Mouse (Mus musculus) limb, embryonic 10.5 days (tissue): ENCODE measurements around the gene Olfr796. TPM values are rescaled to one million over a fixed set of nuclear protein-coding genes. Genes with fewer than 3 reads are reported as not detected.

Experiments
- DNase-seq: peaks from one replicate; pipeline ENCODE4 v3.0.0-alpha.2; 2017; ENCODE audit warnings: low spot score
- H3K27ac ChIP-seq: fragments of 300-500 bp; sonication (generic); 2 replicates; pipeline ENCODE4 v1.5.1; 2016; ENCODE audit warnings: mild to moderate bottlenecking
- H3K27me3 ChIP-seq: fragments of 300-500 bp; sonication (generic); 2 replicates; pipeline ENCODE4 v1.6.1; 2016; ENCODE audit warnings: low read depth, mild to moderate bottlenecking; ENCODE audit not compliant: poor library complexity, severe bottlenecking
- H3K36me3 ChIP-seq: fragments of 300-500 bp; sonication (generic); 2 replicates; pipeline ENCODE4 v1.6.1; 2016; ENCODE audit warnings: mild to moderate bottlenecking, moderate library complexity
- H3K4me1 ChIP-seq: fragments of 300-500 bp; sonication (generic); 2 replicates; pipeline ENCODE4 v1.6.1; 2016
- H3K4me3 ChIP-seq: fragments of 300-500 bp; sonication (generic); 2 replicates; pipeline ENCODE4 v1.5.1; 2016; ENCODE audit warnings: mild to moderate bottlenecking, moderate library complexity
- H3K9me3 ChIP-seq: fragments of 300-500 bp; sonication (generic); replicated peaks from 2 replicates; pipeline ENCODE4 v1.6.1; 2016; ENCODE audit warnings: mild to moderate bottlenecking
- WGBS: fragments of 180-500 bp; shearing (Covaris S2); methylation state at CpG from one replicate; pipeline ENCODE4 v1.1.7; 2016; 5-methylcytosine and 5-hydroxymethylcytosine counted together
- microRNA-seq: library from miRNA; unstranded; fragments of <30 nt; microRNA quantifications from one replicate; pipeline ENCODE4, GENCODE M21; 2017
- polyA plus RNA-seq: library from polyadenylated mRNA; unstranded; fragments of >200 nt; fragmentation: Nextera tagmentation; extraction: Ambion mirVana; gene quantifications from 2 replicates; pipeline ENCODE4 v1.2.1, GENCODE M21; 2016

Gene Olfr796
- polyA plus RNA-seq: not detected in 2 replicates

- WGBS: 94% methylated on average over 1 of the region's 1 CpGs
- H3K4me3 ChIP-seq: no peak within 1 kb of the TSS
- H3K36me3 ChIP-seq: no peaks in the 10 kb centered on the region
- no peaks in the 10 kb centered on the region for H3K4me1 ChIP-seq
- H3K27me3 ChIP-seq: no peaks in the 10 kb centered on the region
- no peak for DNase-seq
- H3K27ac ChIP-seq: no peak within 1 kb of the TSS
- no peaks in the 10 kb centered on the region for H3K9me3 ChIP-seq
Observed at GRCm38 (mm10) chr10:129612470-129612869, at the start of gene Olfr796. Olfr796 (minus strand) TSS chr10:129612570.

DNA sequence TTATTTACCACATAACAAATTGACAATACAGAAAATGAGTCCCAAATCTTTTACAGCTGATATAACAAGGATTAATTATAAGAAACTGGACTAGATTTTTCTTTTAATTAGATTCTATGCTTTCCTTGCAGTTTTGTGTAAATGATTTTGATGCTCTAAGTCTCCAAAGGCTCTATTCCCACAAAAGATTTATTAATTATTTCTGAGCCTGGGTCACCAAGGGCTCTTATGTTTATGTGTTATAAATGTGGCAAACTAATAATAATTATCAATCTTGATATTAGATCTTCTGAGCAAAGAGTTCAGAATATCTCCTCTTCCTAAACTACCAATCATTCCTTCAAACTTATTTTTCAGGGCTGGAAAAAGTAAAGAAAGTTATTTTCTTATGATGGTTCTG lies 45.0 kb upstream of the Olfr796 start, which contains the start of gene Olfr800:
Gene Olfr800 (plus strand): TSS at position 301 of the 400 bp plus-strand sequence.
- Histone ChIP-seq H3K4me1 (no peaks in the 10 kb centered on the region), H3K9me3 (no peaks in the 10 kb centered on the region), H3K4me3 (no peak within 1 kb of the TSS), H3K27ac (no peak within 1 kb of the TSS), H3K36me3 (no peaks in the 10 kb centered on the region), H3K27me3 (no peaks in the 10 kb centered on the region)
- DNase-seq: no peak

- Histone ChIP-seq H3K9me3 (no peaks in the 10 kb centered on the region), H3K27me3 (no peaks in the 10 kb centered on the region), H3K4me3 (no peak overlapping the region), H3K4me1 (no peaks in the 10 kb centered on the region), H3K27ac (no peak overlapping the region), H3K36me3 (no peaks in the 10 kb centered on the region)
- no peak for DNase-seq
- WGBS: 91% methylated on average over 1 of the region's 1 CpGs
Observed at GRCm38 (mm10) chr10:129651763-129652162, 39.4 kb upstream of the Olfr796 start.

- no peaks in the 10 kb centered on the region for H3K27me3 ChIP-seq
- no peak within 1 kb of the TSS for H3K4me3 ChIP-seq
- WGBS: 45% methylated on average over 1 of the region's 1 CpGs
- no peaks in the 10 kb centered on the region for H3K4me1 ChIP-seq
- H3K36me3 ChIP-seq: no peaks in the 10 kb centered on the region
- no peak for DNase-seq
- no peak within 1 kb of the TSS for H3K27ac ChIP-seq
- H3K9me3 ChIP-seq: no peaks in the 10 kb centered on the region
Observed at GRCm38 (mm10) chr10:129637184-129637583, 24.8 kb upstream of the Olfr796 start, which contains the start of gene Olfr799. Olfr799 (plus strand) TSS chr10:129637484.

DNA sequence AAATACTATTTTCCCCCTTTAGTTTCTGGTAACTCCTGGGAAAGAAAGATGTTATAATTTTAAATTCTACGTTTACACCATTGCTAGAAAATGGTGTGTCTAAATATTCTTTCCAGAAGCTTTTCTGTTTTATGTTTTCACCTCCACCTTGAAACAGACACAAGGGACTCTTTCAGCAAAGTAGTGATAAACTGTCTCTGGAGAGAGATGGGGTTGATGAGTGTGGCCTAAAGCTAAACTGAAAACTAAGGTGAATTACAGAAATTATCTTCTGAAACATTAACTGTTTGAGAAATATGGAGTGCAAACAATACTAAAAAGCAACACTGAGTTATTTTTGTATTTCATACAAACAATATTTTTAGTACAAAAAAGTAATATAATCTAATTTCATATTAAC lies 15.5 kb upstream of the Olfr796 start, which contains the start of gene Olfr798:
Gene Olfr798 (minus strand): TSS at position 101 of the 400 bp plus-strand sequence.
- no peak within 1 kb of the TSS for H3K27ac ChIP-seq
- no peaks in the 10 kb centered on the region for H3K4me1 ChIP-seq
- H3K36me3 ChIP-seq: no peaks in the 10 kb centered on the region
- no peaks in the 10 kb centered on the region for H3K9me3 ChIP-seq
- 82% methylated on average over 1 of the region's 1 CpGs for WGBS
- H3K27me3 ChIP-seq: no peaks in the 10 kb centered on the region
- H3K4me3 ChIP-seq: no peak within 1 kb of the TSS
- DNase-seq: no peak

DNA sequence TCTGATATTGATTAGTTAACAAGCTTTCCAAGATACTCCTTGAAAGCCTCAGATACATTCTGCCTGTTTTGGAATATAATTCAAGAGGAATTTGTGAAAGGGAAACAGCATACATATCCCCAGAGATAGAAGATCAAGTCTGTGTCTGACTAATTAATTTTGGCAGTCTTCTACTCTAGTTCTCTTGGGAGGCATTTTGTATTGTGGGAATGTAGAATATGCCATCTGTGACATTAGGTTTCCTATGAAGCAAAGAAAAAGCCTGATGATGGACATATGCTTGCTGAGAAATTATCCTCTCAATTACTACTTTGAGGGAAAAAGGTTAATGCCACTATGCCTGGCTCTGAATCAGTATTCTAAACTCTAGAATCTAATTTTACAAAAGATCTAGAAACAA lies 10.9 kb upstream of the Olfr796 start:
- H3K27me3 ChIP-seq: no peaks in the 10 kb centered on the region
- no peaks in the 10 kb centered on the region for H3K4me1 ChIP-seq
- no peak overlapping the region for H3K4me3 ChIP-seq
- H3K9me3 ChIP-seq: no peaks in the 10 kb centered on the region
- DNase-seq: no peak
- no peak overlapping the region for H3K27ac ChIP-seq
- H3K36me3 ChIP-seq: no peaks in the 10 kb centered on the region

- H3K27me3 ChIP-seq: no peaks in the 10 kb centered on the region
- WGBS: 20% methylated on average over 1 of the region's 1 CpGs
- no peaks in the 10 kb centered on the region for H3K36me3 ChIP-seq
- no peak overlapping the region for H3K27ac ChIP-seq
- H3K4me3 ChIP-seq: no peak overlapping the region
- no peaks in the 10 kb centered on the region for H3K4me1 ChIP-seq
- no peak for DNase-seq
- no peaks in the 10 kb centered on the region for H3K9me3 ChIP-seq
Observed at GRCm38 (mm10) chr10:129621724-129622123, 9.4 kb upstream of the Olfr796 start.

DNA sequence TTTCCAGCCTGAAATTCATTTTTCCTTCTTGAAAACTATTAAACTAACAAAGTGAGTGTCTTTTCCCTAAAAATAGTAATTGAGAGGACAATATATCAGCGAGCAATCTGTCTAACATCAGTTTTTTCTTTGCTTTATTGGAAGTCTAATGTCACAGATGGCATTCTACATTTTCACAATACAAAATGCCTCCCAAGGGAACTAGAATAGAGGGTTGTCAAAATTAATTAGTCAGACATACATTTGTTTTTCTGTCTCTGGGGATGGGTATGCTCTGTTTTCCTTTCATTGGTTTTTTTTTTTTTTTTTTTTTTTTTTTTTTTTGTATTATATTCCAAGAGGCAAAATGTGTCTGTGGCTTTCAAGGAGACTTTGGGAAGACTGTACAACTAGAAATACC lies 35.3 kb downstream of the Olfr796 start:
- no peaks in the 10 kb centered on the region for H3K9me3 ChIP-seq
- DNase-seq: no peak
- H3K4me1 ChIP-seq: no peaks in the 10 kb centered on the region
- H3K4me3 ChIP-seq: no peak overlapping the region
- no peaks in the 10 kb centered on the region for H3K36me3 ChIP-seq
- no peak overlapping the region for H3K27ac ChIP-seq
- no peaks in the 10 kb centered on the region for H3K27me3 ChIP-seq
- WGBS: 88% methylated on average over 1 of the region's 1 CpGs

DNA sequence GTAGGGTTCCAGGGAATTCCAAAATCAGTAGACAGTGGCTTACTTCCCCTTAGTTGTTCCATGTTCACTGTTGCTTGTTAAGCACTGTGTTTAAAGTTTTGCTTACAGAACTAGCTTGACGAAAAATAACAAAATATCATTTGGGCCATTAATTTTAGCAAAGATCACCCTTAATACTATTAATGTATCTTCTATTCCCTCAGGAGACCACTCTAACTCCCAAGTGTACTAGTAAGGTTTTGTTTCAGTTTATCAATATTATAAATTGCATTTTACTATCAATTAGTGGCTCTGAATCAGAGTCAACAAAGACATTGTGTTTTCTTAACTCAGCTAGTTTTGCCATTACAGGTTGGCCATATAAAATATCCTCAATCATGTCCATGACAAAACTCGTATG lies 45.0 kb downstream of the Olfr796 start, which contains the start of gene Olfr794:
Gene Olfr794 (plus strand): TSS at position 301 of the 400 bp plus-strand sequence.
- Histone ChIP-seq H3K9me3 (no peaks in the 10 kb centered on the region), H3K4me3 (no peak within 1 kb of the TSS), H3K27ac (no peak within 1 kb of the TSS), H3K27me3 (no peaks in the 10 kb centered on the region), H3K36me3 (no peaks in the 10 kb centered on the region), H3K4me1 (no peaks in the 10 kb centered on the region)
- WGBS: 90% methylated on average over 2 of the region's 2 CpGs
- no peak for DNase-seq

Small RNA genes lying within 50 kb of the gene (microRNA-seq; reads per million reads assigned to microRNA genes)
- gene Gm23252: not detected

Other genes with a start within 250 kb of the Olfr796 start
- 0.08 and 0.13 TPM in 2 replicates for gene Olfr784, start 228.5 kb downstream of the Olfr796 start, polyA plus RNA-seq
- gene Olfr785, start 207.1 kb downstream of the Olfr796 start, polyA plus RNA-seq: not detected in 2 replicates
- gene Olfr786, start 185.3 kb downstream of the Olfr796 start, polyA plus RNA-seq: not detected in 2 replicates
- not detected in 2 replicates for gene Olfr787, start 150.7 kb downstream of the Olfr796 start, polyA plus RNA-seq
- gene Olfr788, start 141.6 kb downstream of the Olfr796 start, polyA plus RNA-seq: not detected in 2 replicates
- gene Olfr789, start 127.8 kb downstream of the Olfr796 start, polyA plus RNA-seq: not detected in 2 replicates
- not detected in 2 replicates for gene Olfr790, start 114.1 kb downstream of the Olfr796 start, polyA plus RNA-seq
- not detected in 2 replicates for gene Olfr791, start 90.8 kb downstream of the Olfr796 start, polyA plus RNA-seq
- gene Olfr792, start 73.4 kb downstream of the Olfr796 start, polyA plus RNA-seq: not detected in 2 replicates
- gene Olfr794, start 44.9 kb downstream of the Olfr796 start, polyA plus RNA-seq: not detected in 2 replicates
- gene Olfr798, start 15.4 kb upstream of the Olfr796 start, polyA plus RNA-seq: not detected in 2 replicates
- gene Olfr799, start 24.9 kb upstream of the Olfr796 start, polyA plus RNA-seq: not detected in 2 replicates
- gene Olfr800, start 45.1 kb upstream of the Olfr796 start, polyA plus RNA-seq: not detected in 2 replicates
- not detected in 2 replicates for gene Olfr801, start 61.3 kb upstream of the Olfr796 start, polyA plus RNA-seq
- gene Olfr802, start 75.6 kb upstream of the Olfr796 start, polyA plus RNA-seq: 0.03 TPM in 1 of 2 replicates, not detected in the other
- not detected in 2 replicates for gene Olfr803, start 81.7 kb upstream of the Olfr796 start, polyA plus RNA-seq
- not detected in 2 replicates for gene Olfr804, start 90.6 kb upstream of the Olfr796 start, polyA plus RNA-seq
- gene Olfr805, start 116.8 kb upstream of the Olfr796 start, polyA plus RNA-seq: not detected in 2 replicates
- gene Olfr806, start 129.4 kb upstream of the Olfr796 start, polyA plus RNA-seq: not detected in 2 replicates
- gene Olfr807, start 145.2 kb upstream of the Olfr796 start, polyA plus RNA-seq: not detected in 2 replicates
- not detected in 2 replicates for gene Olfr808, start 152.9 kb upstream of the Olfr796 start, polyA plus RNA-seq
- gene Olfr809, start 162.1 kb upstream of the Olfr796 start, polyA plus RNA-seq: not detected in 2 replicates
- gene Olfr810, start 182.3 kb upstream of the Olfr796 start, polyA plus RNA-seq: not detected in 2 replicates
- not detected in 2 replicates for gene Olfr811, start 191.8 kb upstream of the Olfr796 start, polyA plus RNA-seq
- gene Olfr812, start 233.5 kb upstream of the Olfr796 start, polyA plus RNA-seq: not detected in 2 replicates
- gene Olfr813, start 242.8 kb upstream of the Olfr796 start, polyA plus RNA-seq: not detected in 2 replicates